Mouse (Mus musculus): ENCODE measurements around the gene Tcta. TPM values are rescaled to one million over a fixed set of nuclear protein-coding genes. Genes with fewer than 3 reads are reported as not detected.
"Not testable (repeated sequence)": the region's sequence is repeated elsewhere in the genome, so short reads cannot be mapped to it uniquely, and the experiment has no call there.

Gene Tcta
- polyA plus RNA-seq, 1 experiment from 2014 or later: 30.3 TPM

- WGBS: 61% methylated on average over 10 of the region's 10 CpGs
- H3K36me3 ChIP-seq: peaks cover 12% of the 10 kb centered on the region
- no peaks in the 10 kb centered on the region for H3K9me3 ChIP-seq
- no peaks in the 10 kb centered on the region for H3K27me3 ChIP-seq
- H3K4me2 ChIP-seq (replicated peaks): peak overlapping the region; percentile 86
- peak overlapping the region; percentile 93 for H3K9ac ChIP-seq
- no peak for ATAC-seq (ENCODE audit: low FRiP score, low read depth)
- H3K4me3 ChIP-seq: peak overlapping the region; percentile 80
- peaks cover 27% of the 10 kb centered on the region for H3K4me1 ChIP-seq
- H3K27ac ChIP-seq: peak overlapping the region; percentile 94; the same call in 1 of the 2 replicates
Observed at GRCm38 (mm10) chr9:108340258-108341138, 34.5 kb upstream of the Tcta start.

DNA sequence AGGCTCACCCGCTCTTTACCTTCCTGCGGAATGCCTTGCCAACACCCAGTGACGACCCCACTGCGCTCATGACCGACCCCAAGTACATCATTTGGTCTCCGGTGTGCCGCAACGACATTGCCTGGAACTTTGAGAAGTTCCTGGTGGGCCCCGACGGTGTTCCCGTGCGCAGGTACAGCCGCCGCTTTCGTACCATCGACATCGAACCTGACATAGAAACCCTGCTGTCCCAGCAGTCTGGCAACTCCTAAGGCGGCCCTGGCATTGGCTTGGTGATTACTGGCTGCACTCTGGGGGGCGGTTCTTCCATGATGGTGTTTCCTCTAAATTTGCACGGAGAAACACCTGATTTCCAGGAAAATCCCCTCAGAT is 33.9 kb upstream of the Tcta start:
- peak overlapping the region; percentile 80 for H3K4me3 ChIP-seq
- H3K4me2 ChIP-seq (replicated peaks): peak overlapping the region; percentile 86
- H3K9me3 ChIP-seq: no peaks in the 10 kb centered on the region
- H3K4me1 ChIP-seq: peaks cover 27% of the 10 kb centered on the region
- peaks cover 18% of the 10 kb centered on the region for H3K36me3 ChIP-seq
- peak overlapping the region; percentile 94 for H3K27ac ChIP-seq
- H3K27me3 ChIP-seq: no peaks in the 10 kb centered on the region
- H3K9ac ChIP-seq: peak overlapping the region; percentile 93
- WGBS: 11% methylated on average over 20 of the region's 20 CpGs
- no peak for ATAC-seq (ENCODE audit: low FRiP score, low read depth)

- peaks cover 27% of the 10 kb centered on the region for H3K4me1 ChIP-seq
- no peaks in the 10 kb centered on the region for H3K9me3 ChIP-seq
- peak within 1 kb of the TSS; percentile 93 for H3K9ac ChIP-seq
- ATAC-seq (ENCODE audit: low FRiP score, low read depth): peak; percentile 96
- peak within 1 kb of the TSS; percentile 94 for H3K27ac ChIP-seq
- H3K4me3 ChIP-seq: peak within 1 kb of the TSS; percentile 80
- peak within 1 kb of the TSS; percentile 86 for H3K4me2 ChIP-seq (replicated peaks)
- WGBS: under 1% methylated on average over 49 of the region's 49 CpGs
- no peaks in the 10 kb centered on the region for H3K27me3 ChIP-seq
- peaks cover 26% of the 10 kb centered on the region for H3K36me3 ChIP-seq
Observed at GRCm38 (mm10) chr9:108338886-108339781, 33.2 kb upstream of the Tcta start, which contains the start of gene Gpx1. Gene Gpx1, plus strand, starts transcription at chr9:108338903.

DNA sequence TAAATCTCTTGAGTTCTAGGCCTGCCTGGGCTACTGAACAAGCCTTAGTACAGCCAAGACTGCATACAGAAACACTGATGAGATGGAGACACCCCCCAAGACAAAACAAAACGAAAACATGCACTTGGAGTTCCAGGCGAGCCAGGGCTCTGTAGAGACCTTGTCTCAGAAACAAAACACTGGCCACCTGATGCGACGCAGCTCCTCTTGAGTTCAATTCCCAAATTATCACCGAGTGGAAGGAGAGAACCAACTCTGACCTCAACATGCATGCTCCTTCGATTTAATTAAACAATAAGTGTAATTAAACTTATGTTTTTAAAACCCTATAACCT is 32.6 kb upstream of the Tcta start:
- H3K9ac ChIP-seq: peak overlapping the region; percentile 93; the same call in 1 of the 2 replicates
- 0 out of 2 replicates have a peak, but pooled peaks have one; percentile 0 for ATAC-seq (ENCODE audit: low FRiP score, low read depth)
- 24% methylated on average over 6 of the region's 6 CpGs for WGBS

GRCm38 (mm10) chr9:108337848-108338550 is 32.0 kb upstream of the Tcta start:
- peak overlapping the region; percentile 80 for H3K4me3 ChIP-seq
- ATAC-seq (ENCODE audit: low FRiP score, low read depth): no peak
- H3K27ac ChIP-seq: peak overlapping the region; percentile 94
- WGBS: 75% methylated on average over 10 of the region's 10 CpGs
- H3K4me2 ChIP-seq (replicated peaks): peak overlapping the region; percentile 86
- no peaks in the 10 kb centered on the region for H3K9me3 ChIP-seq
- no peak overlapping the region for H3K9ac ChIP-seq
- no peaks in the 10 kb centered on the region for H3K27me3 ChIP-seq
- peaks cover 36% of the 10 kb centered on the region for H3K36me3 ChIP-seq
- peaks cover 27% of the 10 kb centered on the region for H3K4me1 ChIP-seq

More for the DNA sequence above, 32.6 kb upstream of the Tcta start:
- Histone ChIP-seq H3K9me3 (no peaks in the 10 kb centered on the region), H3K4me1 (peaks cover 27% of the 10 kb centered on the region), H3K27ac (peak overlapping the region; percentile 94), H3K4me3 (peak overlapping the region; percentile 80), H3K27me3 (no peaks in the 10 kb centered on the region), H3K4me2 (replicated peaks) (peak overlapping the region; percentile 86), H3K36me3 (peaks cover 32% of the 10 kb centered on the region)

DNA sequence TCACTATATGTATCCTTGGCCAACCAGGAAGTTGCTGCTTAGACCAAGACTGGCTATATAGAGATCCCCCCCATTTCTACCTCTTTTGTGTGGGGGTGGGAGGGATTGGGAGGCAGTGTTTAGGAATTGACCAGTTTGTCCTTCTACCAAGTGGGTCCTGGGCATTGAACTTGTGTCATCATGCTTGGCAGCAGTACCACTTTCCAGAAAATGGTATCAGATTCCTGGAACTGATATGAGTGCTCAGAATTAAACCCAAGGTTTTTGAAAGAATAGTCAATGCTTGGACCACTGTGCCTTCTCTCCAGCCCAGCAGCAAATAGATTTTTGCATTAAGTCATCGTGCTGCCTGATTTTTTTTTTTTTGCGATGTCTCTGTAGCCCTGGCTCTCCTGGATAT is 19.9 kb upstream of the Tcta start:
- WGBS: 94% methylated on average over 2 of the region's 2 CpGs
- H3K36me3 ChIP-seq: peaks cover 57% of the 10 kb centered on the region
- no peak overlapping the region for H3K27ac ChIP-seq
- no peaks in the 10 kb centered on the region for H3K9me3 ChIP-seq
- H3K27me3 ChIP-seq: no peaks in the 10 kb centered on the region
- no peaks in the 10 kb centered on the region for H3K4me1 ChIP-seq
- no peak overlapping the region for H3K9ac ChIP-seq
- no peak overlapping the region for H3K4me2 ChIP-seq (replicated peaks)
- H3K4me3 ChIP-seq: no peak overlapping the region
- ATAC-seq (ENCODE audit: low FRiP score, low read depth): no peak

DNA sequence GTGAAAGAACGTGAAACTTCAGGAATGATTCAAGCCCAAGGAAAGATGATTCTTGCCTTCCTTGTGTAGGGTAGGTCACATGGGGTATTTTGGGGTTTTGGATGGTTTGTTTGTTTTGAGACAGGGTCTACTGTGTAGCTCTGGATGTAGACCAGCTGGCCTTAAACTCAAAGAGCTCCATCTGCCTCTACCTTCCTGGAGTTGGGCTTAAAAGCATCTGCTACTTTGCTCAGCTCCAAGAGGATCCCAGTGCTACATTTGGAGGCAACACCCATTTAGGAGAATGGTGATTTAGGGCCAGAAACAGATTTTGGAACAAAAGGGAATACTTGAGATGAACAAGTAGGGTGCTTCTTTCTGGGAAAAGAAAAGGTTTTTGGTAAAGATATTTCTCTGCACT is 18.8 kb upstream of the Tcta start:
- H3K4me1 ChIP-seq: no peaks in the 10 kb centered on the region
- no peaks in the 10 kb centered on the region for H3K27me3 ChIP-seq

GRCm38 (mm10) chr9:108322054-108322453 is 16.1 kb upstream of the Tcta start:
- not testable (repeated sequence) for H3K9me3 ChIP-seq; H3K9ac ChIP-seq; H3K27me3 ChIP-seq; H3K4me2 ChIP-seq (replicated peaks); ATAC-seq (ENCODE audit: low FRiP score, low read depth); H3K4me3 ChIP-seq; H3K4me1 ChIP-seq; H3K27ac ChIP-seq
- WGBS: 88% methylated on average over 7 of the region's 7 CpGs
- H3K36me3 ChIP-seq: peaks cover 50% of the 10 kb centered on the region

More for the DNA sequence above, 18.8 kb upstream of the Tcta start:
- WGBS: 86% methylated on average over 1 of the region's 1 CpGs
- Histone ChIP-seq H3K9ac (no peak overlapping the region), H3K36me3 (peaks cover 59% of the 10 kb centered on the region), H3K4me3 (no peak overlapping the region), H3K4me2 (replicated peaks) (no peak overlapping the region), H3K27ac (no peak overlapping the region), H3K9me3 (no peaks in the 10 kb centered on the region)
- no peak for ATAC-seq (ENCODE audit: low FRiP score, low read depth)

DNA sequence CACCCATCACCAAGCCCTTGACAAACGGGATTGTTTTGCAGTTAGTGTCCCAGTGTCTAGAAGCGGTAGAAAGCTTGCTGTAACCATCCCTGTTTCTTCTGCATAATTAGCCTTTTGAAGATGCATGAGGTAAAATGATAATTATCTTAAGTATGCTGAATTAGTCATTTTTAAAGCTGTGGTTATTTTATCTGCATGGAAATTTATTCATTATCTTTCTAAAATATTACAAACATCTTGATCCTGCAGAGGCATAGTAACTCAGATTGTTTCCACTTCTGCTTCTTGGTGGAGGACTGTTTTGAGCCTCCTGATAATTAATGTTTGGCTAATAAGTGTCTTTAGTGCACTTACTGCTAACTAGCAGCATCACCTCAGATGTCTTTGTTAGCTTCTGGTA is 12.5 kb upstream of the Tcta start:
- Histone ChIP-seq H3K9me3 (no peaks in the 10 kb centered on the region), H3K27me3 (no peaks in the 10 kb centered on the region), H3K4me1 (no peaks in the 10 kb centered on the region), H3K36me3 (peaks cover 67% of the 10 kb centered on the region), H3K9ac (no peak overlapping the region), H3K4me2 (replicated peaks) (no peak overlapping the region), H3K27ac (no peak overlapping the region), H3K4me3 (no peak overlapping the region)
- WGBS: 89% methylated on average over 2 of the region's 2 CpGs
- ATAC-seq (ENCODE audit: low FRiP score, low read depth): no peak

- H3K4me3 ChIP-seq: no peak overlapping the region
- H3K36me3 ChIP-seq: peaks cover 66% of the 10 kb centered on the region
- no peak overlapping the region for H3K27ac ChIP-seq
- H3K27me3 ChIP-seq: no peaks in the 10 kb centered on the region
- no peaks in the 10 kb centered on the region for H3K9me3 ChIP-seq
- no peak for ATAC-seq (ENCODE audit: low FRiP score, low read depth)
- no peak overlapping the region for H3K9ac ChIP-seq
- H3K4me2 ChIP-seq (replicated peaks): no peak overlapping the region
- no peaks in the 10 kb centered on the region for H3K4me1 ChIP-seq
- WGBS: 89% methylated on average over 3 of the region's 3 CpGs
Observed at GRCm38 (mm10) chr9:108317572-108317971, 11.6 kb upstream of the Tcta start.

DNA sequence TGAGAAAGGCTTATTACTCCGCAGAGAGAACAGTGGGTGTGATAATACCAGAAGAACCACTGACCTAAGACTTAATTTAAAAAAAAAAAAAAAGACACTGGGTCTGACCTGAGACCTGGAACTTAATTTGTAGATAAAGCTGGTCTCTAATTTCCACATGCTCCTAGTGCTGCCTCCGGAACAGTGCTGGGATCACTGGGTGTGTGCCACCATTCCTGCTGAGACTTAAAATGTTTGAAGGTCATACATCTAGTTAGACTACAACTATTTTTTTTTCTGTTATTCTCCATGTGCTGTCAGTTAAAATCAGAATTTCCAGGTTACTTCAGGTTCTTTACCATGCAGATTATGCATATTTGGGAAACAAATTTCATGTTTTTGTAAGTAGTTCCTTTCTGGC is 2.2 kb upstream of the Tcta start:
- no peaks in the 10 kb centered on the region for H3K9me3 ChIP-seq
- no peak for ATAC-seq (ENCODE audit: low FRiP score, low read depth)
- peak overlapping the region; percentile 94 for H3K4me3 ChIP-seq
- H3K36me3 ChIP-seq: peaks cover 9% of the 10 kb centered on the region
- no peak overlapping the region for H3K27ac ChIP-seq
- peak overlapping the region; percentile 86 for H3K4me2 ChIP-seq (replicated peaks)
- H3K27me3 ChIP-seq: no peaks in the 10 kb centered on the region
- H3K9ac ChIP-seq: peak overlapping the region; percentile 56
- H3K4me1 ChIP-seq: peaks cover 34% of the 10 kb centered on the region
- 63% methylated on average over 2 of the region's 2 CpGs for WGBS

Measured in limb, embryonic 13.5 days (tissue).